Mouse (Mus musculus) CH12.LX (cell line): Measurements from ENCODE around the gene Hoxb1. TPM values are rescaled to one million over a fixed set of nuclear protein-coding genes. Genes with fewer than 3 reads are reported as not detected.

ENCODE experiments used
- DNase-seq: peaks from one replicate; pipeline ENCODE4 v3.0.0-alpha.2; 2013; ENCODE audit errors: extremely low read depth
- H3K27ac ChIP-seq: 2 replicates; pipeline ENCODE4 v1.5.1; 2012; ENCODE audit warnings: low read depth, mild to moderate bottlenecking, control low read depth, moderate library complexity; ENCODE audit not compliant: insufficient read depth
- H3K27me3 ChIP-seq: replicated peaks from 2 replicates; pipeline ENCODE3; 2012; ENCODE audit warnings: inconsistent platforms
- H3K36me3 ChIP-seq, 2 experiments: replicated peaks in 1 of 2; 2 replicates each; pipeline versions ENCODE3 to v1.6.1; 2012; ENCODE audit warnings: inconsistent platforms in 1 of 2, low read length in 1 of 2, mild to moderate bottlenecking in 1 of 2, mixed read lengths in 1 of 2, moderate library complexity in 1 of 2; ENCODE audit not compliant: control insufficient read depth in 1 of 2, insufficient read depth in 1 of 2
- H3K4me1 ChIP-seq, 2 experiments: 2 replicates each; pipeline ENCODE4 v1.6.1; 2012; ENCODE audit warnings: inconsistent platforms in 1 of 2, moderate library complexity in 1 of 2; ENCODE audit not compliant: insufficient read depth in 2 of 2, control insufficient read depth in 1 of 2
- H3K4me2 ChIP-seq: 2 replicates; pipeline ENCODE4 v1.6.1; 2012; ENCODE audit warnings: low read depth, mild to moderate bottlenecking, control low read depth; ENCODE audit not compliant: poor library complexity, insufficient read depth, severe bottlenecking
- H3K4me3 ChIP-seq, 3 experiments: fragments of 150-350 bp in 1 of 3; sonication (generic) in 1 of 3; replicated peaks in 1 of 3; 2 replicates each; pipeline versions ENCODE3 to v1.5.1; 2011 to 2012; ENCODE audit warnings: low read depth in 2 of 3, low read length in 2 of 3, mild to moderate bottlenecking in 2 of 3, moderate library complexity in 2 of 3, control low read depth in 1 of 3, improper control_type of control experiment in 1 of 3, inconsistent platforms in 1 of 3, mixed read lengths in 1 of 3; ENCODE audit not compliant: poor library complexity in 1 of 3
- H3K79me2 ChIP-seq: replicated peaks from 2 replicates; pipeline ENCODE4 v1.6.1; 2012; ENCODE audit warnings: mild to moderate bottlenecking, moderate library complexity; ENCODE audit not compliant: control insufficient read depth, poor library complexity, insufficient read depth, severe bottlenecking; ENCODE audit errors: extremely low read depth
- H3K9ac ChIP-seq: 2 replicates; pipeline ENCODE4 v1.6.1; 2012; ENCODE audit warnings: low read depth, mild to moderate bottlenecking, control low read depth, moderate library complexity; ENCODE audit not compliant: insufficient read depth
- H3K9me3 ChIP-seq: replicated peaks from 2 replicates; pipeline ENCODE3; 2012; ENCODE audit warnings: low read length, inconsistent platforms, mixed read lengths
- BHLHE40 ChIP-seq: IDR thresholded peaks from 2 replicates; pipeline ENCODE4 v1.6.1; 2011; ENCODE audit warnings: mild to moderate bottlenecking, low read depth, low read length, improper control_type of control experiment
- CHD2 ChIP-seq: IDR thresholded peaks from 2 replicates; pipeline ENCODE4 v1.6.1; 2011; ENCODE audit warnings: low read length, improper control_type of control experiment
- CTCF ChIP-seq, 2 experiments: IDR thresholded peaks in 1 of 2; conservative IDR thresholded peaks in 1 of 2; 2 replicates each; pipeline ENCODE4 v1.5.1; 2011 to 2012; ENCODE audit warnings: low read depth in 2 of 2, low read length in 2 of 2, improper control_type of control experiment in 1 of 2, inconsistent platforms in 1 of 2, mild to moderate bottlenecking in 1 of 2, moderate library complexity in 1 of 2
- E2F4 ChIP-seq: IDR thresholded peaks from 2 replicates; pipeline ENCODE4 v1.6.1; 2011; ENCODE audit warnings: low read depth, low read length, improper control_type of control experiment; ENCODE audit not compliant: insufficient replicate concordance
- ELF1 ChIP-seq: IDR thresholded peaks from 2 replicates; pipeline ENCODE4 v1.6.1; 2014; ENCODE audit warnings: low read depth, mild to moderate bottlenecking, inconsistent platforms, low read length, improper control_type of control experiment
- EP300 ChIP-seq: IDR thresholded peaks from 2 replicates; pipeline ENCODE4 v1.6.1; 2011; ENCODE audit warnings: low read length, improper control_type of control experiment
- ETS1 ChIP-seq: conservative IDR thresholded peaks from 2 replicates; pipeline ENCODE4 v1.6.1; 2012; ENCODE audit warnings: low read depth, mild to moderate bottlenecking, inconsistent platforms, low read length, improper control_type of control experiment, moderate library complexity
- HCFC1 ChIP-seq: IDR thresholded peaks from 2 replicates; pipeline ENCODE4 v1.6.1; 2012; ENCODE audit warnings: low read depth, mild to moderate bottlenecking, inconsistent platforms, low read length, improper control_type of control experiment
- JUN ChIP-seq: IDR thresholded peaks from 2 replicates; pipeline ENCODE4 v1.6.1; 2011; ENCODE audit warnings: low read depth, mild to moderate bottlenecking, low read length, improper control_type of control experiment, moderate library complexity; ENCODE audit not compliant: insufficient read depth
- JUND ChIP-seq: conservative IDR thresholded peaks from 2 replicates; pipeline ENCODE4 v1.6.1; 2011; ENCODE audit warnings: low read depth, low read length, improper control_type of control experiment
- KAT2A ChIP-seq: IDR thresholded peaks from 2 replicates; pipeline ENCODE4 v1.6.1; 2012; ENCODE audit warnings: low read length, improper control_type of control experiment, inconsistent platforms; ENCODE audit not compliant: insufficient replicate concordance
- MEF2A ChIP-seq: IDR thresholded peaks from 2 replicates; pipeline ENCODE4 v1.6.1; 2014; ENCODE audit warnings: low read depth, mild to moderate bottlenecking, inconsistent platforms, low read length, improper control_type of control experiment, borderline replicate concordance
- MYC ChIP-seq: IDR thresholded peaks from 2 replicates; pipeline ENCODE4 v1.6.1; 2011; ENCODE audit warnings: low read depth, mild to moderate bottlenecking, improper control_type of control experiment, low read length
- NELFE ChIP-seq: IDR thresholded peaks from 2 replicates; pipeline ENCODE4 v1.6.1; 2011; ENCODE audit warnings: low read depth, low read length, improper control_type of control experiment
- NRF1 ChIP-seq: IDR thresholded peaks from 2 replicates; pipeline ENCODE4 v1.6.1; 2014; ENCODE audit warnings: low read depth, mild to moderate bottlenecking, inconsistent platforms, low read length, improper control_type of control experiment, moderate library complexity
- POLR2AphosphoS2 ChIP-seq: IDR thresholded peaks from 2 replicates; pipeline ENCODE4 v1.6.1; 2011; ENCODE audit warnings: low read depth, low read length, improper control_type of control experiment
- USF1 ChIP-seq: IDR thresholded peaks from 2 replicates; pipeline ENCODE4 v1.6.1; 2014; ENCODE audit warnings: low read depth, mild to moderate bottlenecking, inconsistent platforms, low read length, improper control_type of control experiment
- USF2 ChIP-seq: conservative IDR thresholded peaks from 2 replicates; pipeline ENCODE4 v1.6.1; 2011; ENCODE audit warnings: low read depth, low read length, improper control_type of control experiment
- ZC3H11A ChIP-seq: IDR thresholded peaks from 2 replicates; pipeline ENCODE4 v1.6.1; 2012; ENCODE audit warnings: low read depth, mild to moderate bottlenecking, inconsistent platforms, low read length, improper control_type of control experiment
- ZMIZ1 ChIP-seq: IDR thresholded peaks from 2 replicates; pipeline ENCODE4 v1.6.1; 2012; ENCODE audit warnings: low read depth, mild to moderate bottlenecking, inconsistent platforms, low read length, improper control_type of control experiment
- ZNF384 ChIP-seq: IDR thresholded peaks from 2 replicates; pipeline ENCODE4 v1.6.1; 2012; ENCODE audit warnings: low read depth, low read length, improper control_type of control experiment, inconsistent platforms
- dilution Hi-C: fragments of 300-500 bp; cut with MboI; formaldehyde crosslinking; loops from 2 replicates; pipeline ENCODE4 v1.14.3; 2020; ENCODE audit warnings: low sequenced_read_pairs; ENCODE audit not compliant: extremely low pct_unique_long_range_greater_than_20kb, extremely low pct_ligation_motif_present
- in situ Hi-C: fragments of 300-500 bp; cut with MboI; formaldehyde crosslinking; loops from 3 replicates; pipeline ENCODE4 v1.14.3; 2019; ENCODE audit warnings: low sequenced_read_pairs, low pct_ligation_motif_present, low pct_unique_long_range_greater_than_20kb, mixed read lengths
- polyA plus RNA-seq: library from polyadenylated mRNA; unstranded; fragments of >175 nt; gene quantifications from 2 replicates; pipeline ENCODE4 v1.2.1, GENCODE M21; 2012; ENCODE audit warnings: low read depth; ENCODE audit not compliant: insufficient read length
- total RNA-seq, 2 experiments: library from RNA; depleted of rRNA; stranded (reverse); fragments of 300-350 nt in 1 of 2; fragments of >200 nt in 1 of 2; gene quantifications; 2 replicates each; pipeline ENCODE4 v1.2.3; 2012 to 2014

Gene Hoxb1
- total and polyA plus RNA-seq, 3 experiments = not detected

GRCm38 (mm10) chr11:96374810-96375209 is 9.3 kb downstream of the Hoxb1 start:
- H3K9me3 ChIP-seq = no peaks in the 10 kb centered on the region
- H3K4me3 ChIP-seq = no peak overlapping the region
- no peaks in the 10 kb centered on the region for H3K4me1 ChIP-seq
- no peak overlapping the region for H3K9ac ChIP-seq
- dilution Hi-C loops = no loop called here
- H3K79me2 ChIP-seq = no peaks in the 10 kb centered on the region
- no peaks in the 10 kb centered on the region for H3K36me3 ChIP-seq
- TF ChIP-seq JUN = no peak
- TF ChIP-seq ELF1 = no peak
- no peak for TF ChIP-seq BHLHE40
- TF ChIP-seq MEF2A = no peak
- TF ChIP-seq CHD2 = no peak
- TF ChIP-seq POLR2AphosphoS2 = no peak
- no peak for TF ChIP-seq USF2
- no peak for TF ChIP-seq NELFE
- TF ChIP-seq MYC = no peak
- no peak for TF ChIP-seq E2F4
- TF ChIP-seq EP300 = no peak
- no peak for TF ChIP-seq CTCF (conservative IDR thresholded peaks at IDR 0.05 in 1 of 2, IDR thresholded peaks at IDR 0.05 in 1 of 2; ENCODE audit: low read depth in 2 of 2, low read length in 2 of 2)
- no peak for TF ChIP-seq ETS1
- TF ChIP-seq ZNF384 = no peak
- TF ChIP-seq ZMIZ1 = no peak
- no peak for TF ChIP-seq KAT2A
- no peak for TF ChIP-seq HCFC1
- H3K27me3 ChIP-seq = peaks cover 74% of the 10 kb centered on the region
- no peak overlapping the region for H3K4me2 ChIP-seq
- in situ Hi-C loops = loop anchor here (5.0 kb wide), 1 partner anchor 38 kb away; no protein-coding TSS in a partner anchor
- DNase-seq = no peak
- no peak overlapping the region for H3K27ac ChIP-seq

DNA sequence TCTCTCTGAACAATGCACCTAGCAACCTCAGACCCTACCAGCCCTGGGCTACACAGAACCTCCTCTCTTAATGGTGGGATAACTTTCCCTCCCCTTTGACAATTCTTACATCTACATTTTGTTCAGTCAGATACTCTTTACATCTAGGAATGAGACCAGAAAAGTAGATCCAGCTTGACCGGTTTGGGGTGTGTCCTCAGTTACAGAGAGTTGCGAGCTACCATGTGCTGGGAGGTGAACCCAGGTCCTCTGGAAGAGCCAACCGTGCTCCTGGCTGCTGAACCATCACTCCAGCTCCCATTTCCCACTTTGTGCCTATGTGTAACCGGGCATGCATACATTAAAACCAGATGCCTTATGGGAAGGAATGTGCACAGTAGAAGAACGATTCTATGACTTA is 17.8 kb downstream of the Hoxb1 start:
- no peak for TF ChIP-seq USF1
- no peak for TF ChIP-seq NELFE
- no peak for TF ChIP-seq NRF1
- TF ChIP-seq CTCF (conservative IDR thresholded peaks at IDR 0.05 in 1 of 2, IDR thresholded peaks at IDR 0.05 in 1 of 2; ENCODE audit: low read depth in 2 of 2, low read length in 2 of 2) = no peak
- no peak for TF ChIP-seq JUND
- TF ChIP-seq ZC3H11A = no peak
- TF ChIP-seq E2F4 = no peak
- TF ChIP-seq, all 38 proteins: peak for 0
- Histone ChIP-seq H3K4me3 (no peak overlapping the region), H3K79me2 (no peaks in the 10 kb centered on the region), H3K9me3 (no peaks in the 10 kb centered on the region), H3K27me3 (peaks cover 61% of the 10 kb centered on the region), H3K9ac (no peak overlapping the region), H3K4me1 (0 out of 4 replicates have a peak, but pooled peaks cover 0 to 5% of the 10 kb centered on the region in 2 experiments), H3K36me3 (no peaks in the 10 kb centered on the region), H3K4me2 (no peak overlapping the region), H3K27ac (no peak overlapping the region)
- dilution Hi-C loops = no loop called here
- DNase-seq = no peak
- in situ Hi-C loops = no loop called here
